Mouse (Mus musculus) adipocyte (in vitro differentiated cells): ENCODE data around the gene Zmynd10.

Source experiments
- DNase-seq: peaks from one replicate; pipeline ENCODE4 v3.0.0-alpha.2; 2016; ENCODE audit warnings: low spot score

Zmynd10 gene

GRCm38 (mm10) chr9:107580501-107581317, 33.6 kb downstream of the Zmynd10 start, which contains the start of gene Hyal3:
Hyal3 (plus strand) TSS chr9:107580818.
- DNase-seq, result peak; percentile 93

- DNase-seq, result no peak
These were observed 34.5 kb downstream of the Zmynd10 start for GRCm38 (mm10) chr9:107581584-107581983.

- no peak for DNase-seq
These were observed 35.5 kb downstream of the Zmynd10 start for GRCm38 (mm10) chr9:107582509-107583062.

GRCm38 (mm10) chr9:107583174-107583573, 36.1 kb downstream of the Zmynd10 start:
- DNase-seq, result no peak

- DNase-seq, result no peak
These were observed 39.4 kb downstream of the Zmynd10 start for GRCm38 (mm10) chr9:107586504-107586903.

GRCm38 (mm10) chr9:107586974-107587832, 40.1 kb downstream of the Zmynd10 start, which contains the start of gene Ifrd2:
Ifrd2 (plus strand) TSS chr9:107587642.
- peak; percentile 97 for DNase-seq

DNA sequence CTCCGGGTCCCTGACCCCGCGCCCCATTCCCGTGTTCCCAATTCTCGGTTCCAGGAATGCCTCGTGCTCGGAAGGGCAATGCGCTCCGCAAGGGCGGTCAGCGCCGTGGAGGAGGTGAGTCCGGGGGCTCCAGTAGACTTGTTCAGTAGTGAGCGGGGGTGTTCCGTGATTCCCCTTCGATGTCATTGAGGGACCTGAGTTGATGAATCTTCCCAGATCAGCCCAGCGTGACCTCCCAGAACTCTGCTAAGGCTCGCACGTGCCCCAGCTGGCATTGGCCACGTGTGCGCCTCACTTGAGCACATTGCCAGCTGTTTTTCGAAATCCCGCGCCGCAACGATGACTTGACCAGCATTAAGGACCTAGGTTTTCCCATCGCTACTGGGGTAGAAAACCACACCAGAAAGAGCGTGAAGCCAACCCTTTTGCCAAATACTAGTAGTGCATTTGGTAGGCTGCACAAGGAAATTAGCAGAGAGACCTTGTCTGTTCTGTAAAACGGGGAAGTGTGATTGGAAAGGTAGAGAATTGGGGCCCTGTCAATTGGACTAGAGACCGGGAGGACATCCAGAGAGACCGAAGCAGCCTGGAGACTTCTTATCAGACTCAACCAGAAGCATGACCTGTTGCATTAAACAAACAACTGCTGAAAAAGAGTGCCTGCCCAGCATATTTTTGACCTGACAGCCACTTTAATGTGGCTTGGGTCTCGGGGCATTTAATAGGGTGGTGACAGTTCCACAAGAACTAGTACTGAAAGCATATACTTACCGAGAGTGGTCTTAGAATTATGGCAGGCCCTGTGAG, 40.9 kb downstream of the Zmynd10 start:
- peak; percentile 76 for DNase-seq

DNA sequence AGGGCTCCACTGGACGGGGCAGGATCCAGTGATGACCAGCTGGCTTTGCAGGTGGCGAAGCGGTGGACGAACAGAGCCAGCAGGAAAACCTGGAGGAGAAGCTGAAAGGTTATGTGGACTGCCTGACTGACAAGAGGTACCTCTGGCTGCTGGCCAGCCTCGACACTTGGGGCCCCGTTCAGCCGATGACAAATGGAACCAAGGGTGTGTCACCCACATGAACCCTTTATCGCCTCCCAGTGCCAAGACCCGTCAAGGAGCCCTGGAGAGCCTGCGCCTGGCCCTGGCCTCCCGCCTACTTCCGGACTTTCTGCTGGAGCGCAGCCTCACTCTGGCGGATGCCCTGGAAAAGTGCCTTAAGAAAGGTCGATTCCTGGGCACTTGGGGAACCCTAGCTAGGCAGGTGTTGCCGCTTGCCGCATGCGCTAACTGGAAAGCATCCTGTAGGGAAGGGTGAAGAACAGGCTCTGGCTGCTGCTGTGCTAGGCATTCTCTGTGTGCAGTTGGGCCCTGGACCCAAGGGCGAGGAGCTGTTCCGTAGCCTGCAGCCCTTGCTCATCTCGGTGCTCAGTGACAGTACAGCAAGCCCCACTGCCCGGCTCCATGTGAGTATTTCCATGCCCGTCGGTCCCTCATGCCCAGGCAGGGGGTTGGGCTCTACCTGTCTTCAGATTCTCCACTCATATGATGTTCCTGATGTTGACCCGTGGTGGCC, 43.1 kb downstream of the Zmynd10 start:
- DNase-seq, result no peak

GRCm38 (mm10) chr9:107590773-107591060, 43.6 kb downstream of the Zmynd10 start:
- no peak for DNase-seq

GRCm38 (mm10) chr9:107593101-107593976, 46.2 kb downstream of the Zmynd10 start:
- DNase-seq, result peak; percentile 58

DNA sequence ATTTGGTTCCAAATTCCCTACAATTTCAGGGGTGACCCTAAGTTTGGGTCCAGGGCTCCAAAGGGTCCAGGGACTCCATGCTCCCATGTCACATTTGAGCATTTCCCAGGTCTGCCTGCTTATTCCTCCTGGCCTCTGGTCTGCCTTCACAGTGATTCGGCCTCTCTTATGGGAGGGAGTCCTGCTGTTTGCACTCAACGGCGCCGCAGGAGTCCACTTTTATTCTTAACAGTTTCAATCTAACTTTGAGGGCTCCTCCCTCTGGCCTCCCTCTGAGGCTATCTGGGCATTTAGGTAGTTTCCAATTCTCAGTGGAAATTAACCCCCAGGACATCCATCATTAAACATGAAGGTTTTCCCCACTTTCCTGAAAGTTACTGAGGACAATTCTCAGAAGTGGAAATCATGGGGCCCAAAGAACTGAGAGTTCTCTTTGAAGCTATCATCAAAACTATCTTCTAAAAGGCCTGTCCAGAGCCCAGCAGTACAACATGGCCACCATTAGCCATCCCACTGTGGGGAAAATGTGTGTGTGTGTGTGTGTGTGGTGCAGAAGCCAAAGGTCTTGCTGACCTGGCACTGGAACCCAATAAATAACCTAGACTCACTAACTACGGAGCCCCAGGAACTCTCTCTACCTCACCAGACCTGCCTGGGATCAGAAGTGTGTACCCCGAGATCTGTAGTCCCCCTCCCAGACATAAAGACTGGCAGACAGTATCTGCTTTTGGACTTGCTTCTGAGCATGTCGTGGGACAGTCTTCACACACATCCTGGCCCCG, 47.4 kb downstream of the Zmynd10 start:
- no peak for DNase-seq

DNA sequence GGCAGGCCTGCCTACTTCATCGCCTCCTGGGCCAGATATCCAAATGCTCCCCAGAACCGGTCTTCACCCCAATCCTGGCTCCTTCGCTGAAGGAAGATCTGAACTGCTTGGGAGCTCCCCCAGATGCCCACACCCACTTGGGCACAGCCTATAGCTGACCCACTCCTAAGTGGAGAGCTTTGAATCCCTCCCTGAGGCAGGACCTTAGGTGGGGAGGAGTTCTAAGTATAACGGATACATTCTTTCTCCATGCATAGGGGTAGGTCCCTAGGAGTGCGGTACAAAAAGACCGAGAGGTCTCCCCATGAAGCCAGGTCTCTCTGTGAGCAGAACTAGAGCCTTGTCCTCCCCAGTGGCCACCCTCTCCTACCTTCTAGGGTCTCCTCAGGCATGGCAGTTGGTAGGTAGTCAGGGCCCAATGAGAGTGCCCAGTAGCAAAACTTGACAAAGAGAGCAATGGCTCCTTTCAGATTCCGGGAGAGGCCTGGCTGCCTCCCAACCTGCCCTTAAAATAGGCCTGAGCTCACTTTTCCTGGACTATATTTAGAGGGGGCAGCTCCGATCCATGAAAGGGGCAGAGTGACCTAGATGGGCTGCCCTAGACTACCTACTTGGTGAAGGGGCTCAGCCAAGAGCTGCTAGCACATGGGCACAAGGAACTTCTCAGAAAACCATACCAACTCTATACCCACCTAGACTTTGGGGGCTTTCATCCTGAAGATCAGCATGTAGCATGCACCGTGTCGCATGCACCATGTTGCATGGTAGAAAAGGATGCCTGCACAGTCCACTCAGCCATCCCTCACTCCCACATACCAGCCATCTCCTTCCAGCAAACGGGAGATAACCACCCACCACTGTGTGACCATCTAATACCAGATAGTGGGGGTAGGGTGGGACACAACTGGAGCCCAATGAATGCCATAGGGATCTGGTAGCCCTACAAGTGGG, 49.8 kb downstream of the Zmynd10 start:
- no peak for DNase-seq

GRCm38 (mm10) chr9:107598385-107598784, 51.3 kb downstream of the Zmynd10 start:
- DNase-seq, result no peak

- DNase-seq, result no peak
These were observed 52.3 kb downstream of the Zmynd10 start for GRCm38 (mm10) chr9:107599433-107599832.

- no peak for DNase-seq
These were observed 52.7 kb downstream of the Zmynd10 start for GRCm38 (mm10) chr9:107599842-107600241.

DNA sequence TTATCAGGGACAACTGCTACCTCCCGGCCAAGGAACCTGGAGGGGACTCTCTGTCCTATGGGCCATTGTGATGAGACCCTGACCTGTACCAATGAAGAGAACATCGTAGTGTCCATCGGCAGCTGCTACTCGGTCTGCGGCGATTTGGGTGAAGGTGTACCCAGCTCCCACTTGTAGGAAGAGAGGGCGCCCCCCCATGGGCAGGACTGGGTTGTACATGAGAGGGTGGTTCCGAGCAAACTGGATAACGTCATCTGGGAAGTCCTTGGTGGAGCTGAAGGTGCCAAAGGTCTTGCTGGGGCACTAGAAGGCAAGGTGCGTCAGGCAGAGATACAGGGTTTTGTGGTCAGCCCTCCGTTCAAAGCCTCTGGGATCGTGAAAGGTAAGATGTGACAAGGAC, 53.6 kb downstream of the Zmynd10 start:
- DNase-seq, result no peak
